Mouse (Mus musculus) hindbrain, embryonic 16.5 days (tissue): Measurements from ENCODE around the gene Uck2. TPM values are rescaled to one million over a fixed set of nuclear protein-coding genes. Genes with fewer than 3 reads are reported as not detected.

Experiments
- ATAC-seq: fragments of 200-750 bp; cut with Nextera tagmentation; 2 replicates; pipeline ENCODE4 v1.8.0; 2017; ENCODE audit warnings: moderate TSS enrichment, moderate library complexity
- H3K27ac ChIP-seq: fragments of 300-500 bp; sonication (generic); 2 replicates; pipeline ENCODE4 v1.5.1; 2014; ENCODE audit warnings: low read depth, mild to moderate bottlenecking, control low read depth, low read length, moderate library complexity
- H3K27me3 ChIP-seq: fragments of 300-500 bp; sonication (generic); replicated peaks from 2 replicates; pipeline ENCODE4 v1.6.1; 2014; ENCODE audit warnings: low read length; ENCODE audit not compliant: control insufficient read depth, insufficient read depth
- H3K36me3 ChIP-seq: fragments of 300-500 bp; sonication (generic); 2 replicates; pipeline ENCODE4 v1.6.1; 2014; ENCODE audit warnings: mild to moderate bottlenecking, low read length, moderate library complexity, mixed read lengths; ENCODE audit not compliant: control insufficient read depth, insufficient read depth
- H3K4me1 ChIP-seq: fragments of 300-500 bp; sonication (generic); 2 replicates; pipeline ENCODE4 v1.6.1; 2014; ENCODE audit warnings: low read depth, low read length; ENCODE audit not compliant: control insufficient read depth, insufficient read depth
- H3K4me2 ChIP-seq: fragments of 300-500 bp; sonication (generic); 2 replicates; pipeline ENCODE4 v1.6.1; 2014; ENCODE audit warnings: mild to moderate bottlenecking, low read length, control low read depth, moderate library complexity
- H3K4me3 ChIP-seq: fragments of 300-500 bp; sonication (generic); 2 replicates; pipeline ENCODE4 v1.5.1; 2014; ENCODE audit warnings: mild to moderate bottlenecking, low read length, control low read depth, moderate library complexity
- H3K9ac ChIP-seq: fragments of 300-500 bp; sonication (generic); 2 replicates; pipeline ENCODE4 v1.6.1; 2014; ENCODE audit warnings: low read depth, mild to moderate bottlenecking, control low read depth, low read length, moderate library complexity
- H3K9me3 ChIP-seq: fragments of 300-500 bp; sonication (generic); 2 replicates; pipeline ENCODE4 v1.6.1; 2014; ENCODE audit warnings: mild to moderate bottlenecking, low read length, moderate library complexity; ENCODE audit not compliant: control insufficient read depth
- WGBS: fragments of 180-500 bp; shearing (Covaris S2); extraction: QIAGEN DNeasy Blood & Tissue Kit; methylation state at CpG from one replicate; pipeline ENCODE4 v1.1.7; 2014; 5-methylcytosine and 5-hydroxymethylcytosine counted together
- polyA plus RNA-seq: library from polyadenylated mRNA; unstranded; fragments of >200 nt; fragmentation: Nextera tagmentation; extraction: Ambion mirVana; gene quantifications from 2 replicates; pipeline ENCODE4 v1.2.1, GENCODE M21; 2015

Gene Uck2
- polyA plus RNA-seq, 1 experiment from 2014 or later = 43.0 TPM

GRCm38 (mm10) chr1:167305501-167306137 is 20.5 kb upstream of the Uck2 start:
- Histone ChIP-seq H3K4me1 (peaks cover 9% of the 10 kb centered on the region), H3K4me2 (no peak overlapping the region), H3K4me3 (no peak overlapping the region), H3K27me3 (no peaks in the 10 kb centered on the region), H3K9ac (no peak overlapping the region), H3K36me3 (no peaks in the 10 kb centered on the region), H3K9me3 (no peaks in the 10 kb centered on the region), H3K27ac (no peak overlapping the region)
- ATAC-seq = no peak
- WGBS = 66% methylated on average over 7 of the region's 7 CpGs

- H3K36me3 ChIP-seq = no peaks in the 10 kb centered on the region
- H3K4me1 ChIP-seq = no peaks in the 10 kb centered on the region
- H3K27ac ChIP-seq = no peak overlapping the region
- ATAC-seq = no peak
- 81% methylated on average over 2 of the region's 2 CpGs for WGBS
- no peaks in the 10 kb centered on the region for H3K27me3 ChIP-seq
- H3K9ac ChIP-seq = no peak overlapping the region
- H3K4me2 ChIP-seq = no peak overlapping the region
- no peaks in the 10 kb centered on the region for H3K9me3 ChIP-seq
- no peak overlapping the region for H3K4me3 ChIP-seq
Measured at GRCm38 (mm10) chr1:167300122-167300521, 15.0 kb upstream of the Uck2 start.

- Histone ChIP-seq H3K27ac (no peak overlapping the region), H3K9me3 (no peaks in the 10 kb centered on the region), H3K4me1 (no peaks in the 10 kb centered on the region), H3K4me2 (no peak overlapping the region), H3K9ac (no peak overlapping the region), H3K36me3 (no peaks in the 10 kb centered on the region), H3K27me3 (no peaks in the 10 kb centered on the region), H3K4me3 (no peak overlapping the region)
- ATAC-seq = peak; percentile 56; the same call in 1 of the 2 replicates
- 59% methylated on average over 13 of the region's 13 CpGs for WGBS
Measured at GRCm38 (mm10) chr1:167295679-167296402, 10.7 kb upstream of the Uck2 start.

GRCm38 (mm10) chr1:167292447-167292846 is 7.3 kb upstream of the Uck2 start:
- Histone ChIP-seq H3K27me3 (no peaks in the 10 kb centered on the region), H3K9ac (no peak overlapping the region), H3K27ac (no peak overlapping the region), H3K9me3 (no peaks in the 10 kb centered on the region), H3K4me3 (no peak overlapping the region), H3K4me2 (no peak overlapping the region), H3K36me3 (no peaks in the 10 kb centered on the region), H3K4me1 (peaks cover 9% of the 10 kb centered on the region)
- no peak for ATAC-seq
- 55% methylated on average over 11 of the region's 11 CpGs for whole genome bisulfite sequencing

- Histone ChIP-seq H3K36me3 (no peaks in the 10 kb centered on the region), H3K27ac (no peak overlapping the region), H3K9ac (no peak overlapping the region), H3K4me1 (peaks cover 9% of the 10 kb centered on the region), H3K27me3 (no peaks in the 10 kb centered on the region), H3K4me2 (no peak overlapping the region), H3K9me3 (no peaks in the 10 kb centered on the region), H3K4me3 (no peak overlapping the region)
- 78% methylated on average over 8 of the region's 8 CpGs for WGBS
- ATAC-seq = no peak
Measured at GRCm38 (mm10) chr1:167291610-167292009, 6.5 kb upstream of the Uck2 start.

GRCm38 (mm10) chr1:167290263-167290592 is 5.1 kb upstream of the Uck2 start:
- 25% methylated on average over 6 of the region's 6 CpGs for WGBS
- no peaks in the 10 kb centered on the region for H3K27me3 ChIP-seq
- no peak overlapping the region for H3K4me3 ChIP-seq
- no peak for ATAC-seq
- H3K4me2 ChIP-seq = peak overlapping the region; percentile 34; the same call in 1 of the 2 replicates
- H3K4me1 ChIP-seq = peaks cover 11% of the 10 kb centered on the region
- no peak overlapping the region for H3K27ac ChIP-seq
- no peaks in the 10 kb centered on the region for H3K9me3 ChIP-seq
- no peaks in the 10 kb centered on the region for H3K36me3 ChIP-seq
- H3K9ac ChIP-seq = no peak overlapping the region

GRCm38 (mm10) chr1:167289567-167290262 is 4.6 kb upstream of the Uck2 start:
- Histone ChIP-seq H3K27me3 (no peaks in the 10 kb centered on the region), H3K4me2 (peak overlapping the region; percentile 34), H3K36me3 (no peaks in the 10 kb centered on the region), H3K4me3 (no peak overlapping the region), H3K4me1 (peaks cover 12% of the 10 kb centered on the region), H3K9me3 (no peaks in the 10 kb centered on the region), H3K9ac (no peak overlapping the region), H3K27ac (no peak overlapping the region)
- ATAC-seq = no peak
- WGBS = 5% methylated on average over 11 of the region's 11 CpGs

- peak overlapping the region; percentile 8; the same call in 1 of the 2 replicates for H3K9ac ChIP-seq
- no peaks in the 10 kb centered on the region for H3K9me3 ChIP-seq
- no peak overlapping the region for H3K4me2 ChIP-seq
- H3K27ac ChIP-seq = no peak overlapping the region
- no peak for ATAC-seq
- no peaks in the 10 kb centered on the region for H3K27me3 ChIP-seq
- H3K4me1 ChIP-seq = peaks cover 12% of the 10 kb centered on the region
- 48% methylated on average over 10 of the region's 11 CpGs for WGBS
- H3K4me3 ChIP-seq = no peak overlapping the region
- no peaks in the 10 kb centered on the region for H3K36me3 ChIP-seq
Measured at GRCm38 (mm10) chr1:167288665-167289538, 3.8 kb upstream of the Uck2 start.
